Mouse (Mus musculus) lung, adult 2 months (tissue): ENCODE data around the gene Trp53rkb.

Source experiments
- CTCF ChIP-seq: fragments of 200-500 bp; IDR thresholded peaks from 2 replicates; pipeline ENCODE4 v1.5.1; 2011; ENCODE audit warnings: mild to moderate bottlenecking, low read length, control low read depth; ENCODE audit not compliant: insufficient read depth
- POLR2A ChIP-seq: fragments of 200-500 bp; IDR thresholded peaks from 2 replicates; pipeline ENCODE4 v1.6.1; 2011; ENCODE audit warnings: low read depth, mild to moderate bottlenecking, control low read depth, low read length, borderline replicate concordance; ENCODE audit errors: extremely low read depth

- TF ChIP-seq POLR2A (no peak), CTCF (no peak)
Measured at GRCm38 (mm10) chr2:166806813-166807212, 14.5 kb downstream of the Trp53rkb start.
